Mouse (Mus musculus) bone marrow, adult 2 months (tissue): ENCODE measurements at regions not wholly inside any gene's neighbourhood (a gene's known extent, or its start where the extent isn't known, plus 50 kb on each side); places are given as distances from the start of the nearest gene placed in this dataset.

ENCODE experiments used
- CTCF ChIP-seq: fragments of 200-500 bp; IDR thresholded peaks from 2 replicates; pipeline ENCODE4 v1.5.1; 2011; ENCODE audit warnings: low read length, control low read depth; ENCODE audit not compliant: control insufficient read depth, insufficient read depth
- POLR2A ChIP-seq: fragments of 200-500 bp; IDR thresholded peaks from 2 replicates; pipeline ENCODE4 v1.6.1; 2011; ENCODE audit warnings: low read depth, mild to moderate bottlenecking, control low read depth, low read length, borderline replicate concordance; ENCODE audit not compliant: control insufficient read depth

DNA sequence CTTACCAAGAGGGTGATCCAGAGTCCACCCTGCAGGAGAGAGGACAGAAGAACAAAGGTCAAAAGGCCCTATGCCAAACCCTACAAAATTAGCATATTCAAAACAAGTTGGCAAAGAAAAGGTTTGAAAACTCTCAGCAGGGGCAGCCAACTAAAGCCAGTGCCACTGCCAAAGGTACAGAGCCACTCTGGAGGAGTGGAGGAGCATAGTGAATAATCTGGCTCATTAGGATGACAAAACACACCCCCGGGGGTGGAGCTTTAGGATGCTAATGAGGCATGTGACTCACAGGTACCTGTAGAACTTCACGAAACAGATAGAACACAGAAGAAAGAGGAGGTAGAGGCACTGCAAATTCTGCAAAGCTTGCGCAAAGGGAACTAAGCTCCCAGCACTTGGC is 110.7 kb upstream of the Lnx1 start:
- TF ChIP-seq POLR2A = no peak
- TF ChIP-seq CTCF = no peak
